Mouse (Mus musculus) adrenal gland, postnatal 36 days (tissue): ENCODE data around the gene Mthfd2l. TPM values are rescaled to one million over a fixed set of nuclear protein-coding genes. Genes with fewer than 3 reads are reported as not detected.

Experiments
- DNase-seq, 2 experiments: peaks; one replicate each; pipeline ENCODE4 v3.0.0; 2021; ENCODE audit warnings: mixed read lengths in 1 of 2
- long read RNA-seq, 2 experiments: library from polyadenylated mRNA; stranded (forward); transcript quantifications; one replicate each; pipeline ENCODE4 v2.0.0; 2021; ENCODE audit warnings: borderline sequencing depth in 2 of 2
- total RNA-seq, 2 experiments: library from RNA; stranded (reverse); gene quantifications; 2 replicates each; pipeline ENCODE4 v1.2.3; 2021

Gene Mthfd2l
- total RNA-seq = 10 to 100 TPM; 19.8 TPM
- long read RNA-seq, experiment 1, transcript Mthfd2l-203 (2 exons, 688 nt) = major isoform, 12 of 19 reads
- long read RNA-seq, experiment 1, partial matches to known transcripts = 0 of 19 reads
- long read RNA-seq, experiment 1, other reads (novel, unspliced or antisense) = 5 of 19 reads
- long read RNA-seq, experiment 2, transcript Mthfd2l-203 (2 exons, 688 nt) = major isoform, 9 of 10 reads
- long read RNA-seq, experiment 2, partial matches to known transcripts = 0 of 10 reads
- long read RNA-seq, experiment 2, other reads (novel, unspliced or antisense) = 1 of 10 reads

- DNase-seq = peak; percentile 91 to 94
Measured at GRCm38 (mm10) chr5:90930971-90931851, at the start of gene Mthfd2l. Gene Mthfd2l (plus strand): TSS chr5:90931117.

GRCm38 (mm10) chr5:90881682-90882081 is 49.2 kb upstream of the Mthfd2l start:
- DNase-seq = peak; percentile 9 to 11

- DNase-seq = no peak
Measured at GRCm38 (mm10) chr5:90882146-90882545, 48.8 kb upstream of the Mthfd2l start.

GRCm38 (mm10) chr5:90884628-90885242 is 46.2 kb upstream of the Mthfd2l start:
- peak; percentile 17 to 28 for DNase-seq

- no peak for DNase-seq
Measured at GRCm38 (mm10) chr5:90888661-90889060, 42.3 kb upstream of the Mthfd2l start.

GRCm38 (mm10) chr5:90890519-90891463 is 40.1 kb upstream of the Mthfd2l start, which contains the start of gene Cxcl1:
Gene Cxcl1 (plus strand): TSS chr5:90891241.
- peak; percentile 33 to 61 for DNase-seq

- no peak for DNase-seq
Measured at GRCm38 (mm10) chr5:90891464-90891813, 39.5 kb upstream of the Mthfd2l start.

GRCm38 (mm10) chr5:90894231-90894630 is 36.7 kb upstream of the Mthfd2l start:
- no peak for DNase-seq

GRCm38 (mm10) chr5:90897429-90897828 is 33.5 kb upstream of the Mthfd2l start:
- no peak for DNase-seq

GRCm38 (mm10) chr5:90899308-90899707 is 31.6 kb upstream of the Mthfd2l start:
- no peak for DNase-seq

GRCm38 (mm10) chr5:90900147-90900546 is 30.8 kb upstream of the Mthfd2l start:
- DNase-seq = peak; percentile 71 to 80

GRCm38 (mm10) chr5:90900688-90901087 is 30.2 kb upstream of the Mthfd2l start:
- no peak for DNase-seq

- no peak for DNase-seq
Measured at GRCm38 (mm10) chr5:90902380-90903260, 28.3 kb upstream of the Mthfd2l start.

- peak in 1 of 2 experiments; percentile 18 for DNase-seq
Measured at GRCm38 (mm10) chr5:90903339-90904020, 27.4 kb upstream of the Mthfd2l start, which contains the start of gene Cxcl2. Gene Cxcl2 (plus strand): TSS chr5:90903871.

- peak; percentile 71 to 76 for DNase-seq
Measured at GRCm38 (mm10) chr5:90908983-90909382, 21.9 kb upstream of the Mthfd2l start.

- DNase-seq = no peak
Measured at GRCm38 (mm10) chr5:90919495-90919894, 11.4 kb upstream of the Mthfd2l start.

- DNase-seq = no peak
Measured at GRCm38 (mm10) chr5:90922958-90923357, 8.0 kb upstream of the Mthfd2l start.

GRCm38 (mm10) chr5:90930546-90930945 is 371 bp upstream of the Mthfd2l start:
- peak in 1 of 2 experiments; percentile 7 for DNase-seq

- DNase-seq = no peak
Measured at GRCm38 (mm10) chr5:90931911-90932310, 994 bp downstream of the Mthfd2l start.

- DNase-seq = no peak
Measured at GRCm38 (mm10) chr5:90936706-90937105, 5.8 kb downstream of the Mthfd2l start.
